Mouse (Mus musculus): ENCODE measurements around the gene Col4a1.
A peak's percentile ranks its signal among the peaks of the same experiment; 100 is the strongest.

The Col4a1 gene

DNA sequence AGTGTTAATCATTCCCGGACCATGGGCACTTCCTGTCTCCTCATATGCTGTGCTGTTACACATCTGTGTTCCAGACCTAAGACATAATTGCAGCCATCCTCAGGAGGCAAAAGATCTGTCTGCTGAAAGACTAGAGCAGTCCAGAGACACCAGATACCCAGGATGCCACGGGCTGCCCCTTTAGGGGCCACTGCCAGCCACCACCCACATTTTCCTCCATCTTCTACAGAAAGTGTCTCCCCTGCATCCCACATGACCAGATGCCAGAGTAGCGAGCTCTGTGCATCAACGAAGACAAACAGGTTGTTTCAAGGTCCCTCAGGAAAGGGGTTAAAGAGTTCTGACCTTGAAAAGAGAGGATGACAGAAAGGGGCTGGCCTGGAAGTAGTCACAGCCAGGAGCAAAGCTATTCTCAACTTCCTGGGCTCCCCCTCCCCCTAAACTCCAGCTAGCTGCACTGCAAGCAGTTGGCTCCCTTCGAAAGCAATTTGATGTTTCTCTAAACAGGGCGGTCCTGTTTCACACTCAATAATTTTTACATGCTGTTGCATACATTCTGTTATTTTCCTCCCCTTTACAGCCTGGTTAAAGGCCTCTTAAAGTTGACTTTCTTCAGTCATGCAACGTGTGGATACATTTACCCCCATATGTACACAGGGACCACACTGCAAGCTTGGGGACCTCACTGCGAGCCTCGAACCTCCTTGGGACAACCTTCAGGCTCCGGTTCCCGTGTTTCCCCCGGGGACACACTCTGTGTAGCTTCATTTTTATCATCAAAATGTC is 13.9 kb downstream of the Col4a1 start:
- DNase-seq, result no peak

DNA sequence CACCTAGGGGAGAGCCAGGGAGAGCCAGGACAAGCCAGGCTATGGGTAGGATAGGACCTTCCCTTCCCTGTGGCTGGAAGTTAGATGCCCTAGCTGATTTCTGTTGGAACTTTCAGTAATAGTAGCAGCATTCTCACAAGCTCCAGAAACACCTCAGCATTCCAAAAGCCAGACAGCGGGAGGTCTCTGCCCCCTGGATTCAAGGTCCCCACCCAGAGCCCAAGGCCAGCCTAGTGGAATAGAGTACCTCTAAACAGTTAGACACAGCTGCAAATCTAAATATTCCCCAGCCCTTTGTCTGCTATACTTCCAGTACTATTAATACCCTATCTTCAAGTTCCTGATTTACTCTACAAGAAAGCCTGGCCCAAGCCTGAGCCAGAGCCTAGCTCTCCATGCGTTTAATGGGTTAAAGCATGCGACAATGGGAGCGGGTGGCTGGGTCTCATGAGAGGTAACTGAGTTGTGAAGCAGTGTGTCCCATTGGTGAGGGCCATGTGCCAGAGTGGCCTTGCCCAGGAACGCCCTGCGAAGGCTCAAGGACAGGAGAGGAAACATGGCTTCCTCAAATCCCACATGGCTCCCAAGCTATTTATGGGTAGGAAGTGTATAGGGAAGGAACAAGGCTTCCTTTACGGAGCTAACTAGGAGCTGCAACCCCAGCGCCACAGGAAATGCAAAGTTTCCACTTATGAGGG is 15.3 kb downstream of the Col4a1 start:
- DNase-seq, result peak; percentile 67 to 83

GRCm38 (mm10) chr8:11296282-11296943 is 16.2 kb downstream of the Col4a1 start:
- DNase-seq, result no peak

- DNase-seq, result no peak
Observed at GRCm38 (mm10) chr8:11292611-11293010, 20.0 kb downstream of the Col4a1 start.

- DNase-seq, result no peak
Observed at GRCm38 (mm10) chr8:11290533-11290932, 22.1 kb downstream of the Col4a1 start.

DNA sequence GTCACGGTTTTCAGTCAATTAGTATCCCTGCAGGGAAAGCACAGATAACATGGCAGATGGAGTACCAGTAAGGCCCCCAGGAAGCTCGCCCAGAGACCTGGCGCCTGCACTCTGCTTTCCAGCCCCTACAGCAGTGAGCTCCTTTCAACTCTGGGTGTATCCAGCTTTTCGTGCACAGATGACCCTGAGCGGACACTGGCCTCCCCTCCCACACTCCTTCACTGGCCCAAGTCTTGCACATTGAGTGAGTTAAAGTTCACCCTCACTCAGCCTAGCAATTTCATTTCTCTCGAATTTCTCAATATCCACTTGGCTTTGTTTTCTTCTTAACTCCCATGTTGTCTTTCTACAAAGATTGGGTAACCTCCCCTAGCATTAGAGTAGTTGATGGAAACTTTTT is 24.3 kb downstream of the Col4a1 start:
- peak in 1 of 2 experiments; percentile 60 for DNase-seq

DNA sequence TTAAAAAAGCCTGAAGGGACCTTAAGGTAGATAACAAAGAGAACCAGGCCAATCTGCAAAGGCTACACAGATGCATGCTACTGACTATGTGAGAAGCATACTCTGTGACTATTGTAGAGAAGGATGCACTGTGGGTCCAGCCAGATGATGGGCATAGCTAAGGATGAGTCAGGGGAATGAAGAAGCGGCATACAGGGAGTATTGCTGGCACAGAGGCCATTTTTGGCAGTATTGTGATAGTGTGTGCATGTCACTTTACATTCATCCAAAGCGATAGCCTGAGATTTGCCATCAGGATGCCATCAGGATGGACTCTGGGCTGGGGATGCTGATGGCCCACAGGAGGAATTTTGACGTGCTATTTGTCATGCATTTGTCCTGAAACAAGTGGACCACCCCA is 25.5 kb downstream of the Col4a1 start:
- no peak for DNase-seq

DNA sequence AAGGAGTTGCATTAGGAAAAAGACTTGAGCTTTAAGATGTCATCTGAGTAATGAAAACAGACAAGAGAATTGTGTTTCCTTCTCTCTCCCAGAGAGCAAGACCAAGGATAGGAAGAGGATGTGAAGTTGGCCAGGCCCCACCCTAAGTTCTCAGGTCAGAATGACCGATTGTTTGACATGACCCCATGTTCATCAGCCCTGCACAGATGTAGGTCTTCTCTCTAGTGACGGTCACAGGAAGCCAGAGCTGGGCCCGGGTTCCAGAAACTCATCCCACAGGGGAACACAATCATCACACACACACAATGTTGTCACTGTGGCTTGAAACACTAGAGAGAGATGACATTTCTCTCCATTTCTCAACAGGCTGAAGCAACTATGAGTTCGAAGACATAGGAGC is 27.2 kb downstream of the Col4a1 start:
- peak in 1 of 2 experiments; percentile 63 for DNase-seq

DNA sequence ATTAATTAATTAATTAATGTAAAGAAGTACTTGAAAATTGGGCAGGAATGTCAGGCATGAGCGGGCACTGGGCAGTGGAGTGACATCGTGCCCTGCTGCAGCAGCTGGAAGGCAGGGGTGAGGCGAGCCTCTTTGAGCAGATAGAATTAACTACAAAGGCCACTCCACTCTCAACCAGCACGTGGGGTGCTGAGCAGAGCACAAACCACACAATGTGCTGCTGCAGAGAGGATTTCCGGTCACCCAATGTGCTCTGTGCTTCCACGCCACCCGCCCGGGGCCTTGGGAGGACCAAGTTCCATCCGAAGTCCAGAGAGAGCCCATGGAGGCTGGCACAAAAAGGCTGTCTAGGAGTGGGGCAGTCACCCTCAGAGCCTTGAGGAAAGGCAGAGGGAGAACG is 29.4 kb downstream of the Col4a1 start:
- DNase-seq, result peak; percentile 65 to 91

DNA sequence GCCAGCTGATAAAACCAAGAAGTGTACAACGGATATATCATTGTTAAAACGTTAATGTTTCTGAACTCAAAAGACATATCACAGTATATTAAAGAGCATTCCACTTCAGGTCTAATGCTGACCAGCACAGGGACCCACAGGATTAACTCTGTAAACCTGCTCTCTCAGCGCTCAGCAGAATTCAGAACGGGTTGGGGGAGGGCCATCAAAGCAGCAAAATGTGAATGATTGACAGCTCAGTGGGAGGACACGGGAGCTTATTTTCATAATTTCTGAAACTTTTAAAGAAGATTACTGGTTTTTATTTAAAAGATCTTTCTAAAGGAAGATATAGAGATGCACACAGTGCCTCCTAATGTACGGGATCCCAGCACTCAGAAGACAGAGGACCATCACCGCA is 29.9 kb downstream of the Col4a1 start:
- DNase-seq, result no peak

- peak; percentile 54 to 73 for DNase-seq
Observed at GRCm38 (mm10) chr8:11282139-11282538, 30.5 kb downstream of the Col4a1 start.

DNA sequence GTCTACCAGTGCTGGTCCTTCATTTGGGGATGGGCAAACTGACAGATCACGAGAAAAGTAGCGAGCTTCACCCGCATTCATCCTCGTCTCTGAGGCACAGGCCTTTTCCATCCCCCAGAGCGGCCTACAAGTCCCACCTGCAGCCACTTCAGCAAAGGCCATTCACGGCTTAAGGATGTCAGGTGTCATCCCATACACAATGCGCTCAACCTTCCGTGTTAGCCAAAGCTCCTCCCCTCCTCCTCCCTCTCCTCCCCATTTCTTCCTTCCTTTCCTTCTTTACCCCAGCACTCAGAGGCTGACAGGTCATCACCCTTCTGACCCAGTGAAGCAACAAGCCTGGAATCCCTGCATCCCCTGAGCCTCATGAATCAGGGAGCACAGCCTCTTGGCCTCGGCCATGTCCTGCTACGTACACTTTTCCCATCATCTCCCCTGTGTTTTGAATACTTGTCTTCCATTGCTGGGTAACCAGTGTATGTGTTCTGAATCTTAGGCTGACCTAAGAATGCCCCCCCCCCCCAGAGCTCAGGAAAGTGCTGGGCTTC is 31.8 kb downstream of the Col4a1 start:
- no peak for DNase-seq

GRCm38 (mm10) chr8:11279296-11279826 is 33.3 kb downstream of the Col4a1 start:
- DNase-seq, result peak; percentile 91 to 95

GRCm38 (mm10) chr8:11278101-11278611 is 34.5 kb downstream of the Col4a1 start:
- DNase-seq, result peak; percentile 61 to 68

DNA sequence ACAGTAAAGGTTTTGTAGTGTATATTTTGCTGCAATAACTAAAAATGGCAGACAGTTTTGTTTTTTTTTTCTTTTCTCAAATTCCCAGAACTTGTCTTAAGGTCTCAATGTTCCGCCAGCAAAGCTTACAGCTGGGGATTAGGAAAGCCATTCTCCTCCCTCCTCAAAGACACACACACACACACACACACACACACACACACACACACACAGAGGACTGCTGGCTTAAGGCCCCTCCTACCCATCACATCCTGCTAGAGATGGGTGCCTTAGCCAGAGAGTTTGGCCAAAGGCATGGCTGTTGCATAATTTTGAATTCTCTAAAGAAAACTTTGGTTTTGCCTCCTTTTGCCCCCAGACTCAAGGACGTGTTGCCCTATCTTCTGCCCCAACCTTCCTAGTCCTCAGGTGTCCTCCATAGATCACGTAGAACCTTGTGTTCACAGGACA is 35.0 kb downstream of the Col4a1 start:
- DNase-seq, result peak; percentile 51 to 73

GRCm38 (mm10) chr8:11276286-11276685 is 36.3 kb downstream of the Col4a1 start:
- DNase-seq, result no peak

GRCm38 (mm10) chr8:11274415-11274814 is 38.2 kb downstream of the Col4a1 start:
- DNase-seq, result no peak

DNA sequence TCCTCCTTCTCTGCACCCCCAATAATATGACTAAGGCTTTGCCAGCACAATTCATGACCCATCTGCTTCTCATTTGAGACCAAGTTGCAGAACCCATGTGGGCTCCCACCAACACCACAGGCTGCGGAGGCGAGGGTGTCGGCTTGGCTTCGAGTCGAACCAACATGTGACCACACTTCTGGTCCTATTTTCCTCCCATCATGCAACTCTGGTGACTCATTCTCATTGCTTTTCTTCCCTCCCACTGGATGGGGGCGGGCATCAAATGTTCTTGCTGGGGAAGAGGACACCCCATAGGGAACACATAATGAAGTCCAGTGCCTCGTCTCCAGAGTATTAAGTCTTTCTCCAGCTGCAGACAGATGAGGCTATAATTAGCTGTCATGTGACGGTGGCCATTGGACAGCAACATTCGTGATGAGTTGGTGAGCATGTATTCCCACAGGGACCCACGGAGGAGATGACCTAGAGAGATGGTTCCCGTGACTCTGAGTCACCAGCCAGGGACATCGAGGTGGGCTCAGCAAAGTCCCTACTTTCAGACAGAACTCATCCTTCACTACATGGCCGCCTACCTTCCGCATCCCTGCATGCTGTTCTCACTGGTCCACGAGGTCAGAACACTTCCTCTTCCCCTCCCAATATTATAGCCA is 39.0 kb downstream of the Col4a1 start:
- DNase-seq, result no peak

- peak in 1 of 2 experiments; percentile 54 for DNase-seq
Observed at GRCm38 (mm10) chr8:11272205-11272604, 40.4 kb downstream of the Col4a1 start.

GRCm38 (mm10) chr8:11270826-11271225 is 41.8 kb downstream of the Col4a1 start:
- DNase-seq, result peak; percentile 79 to 89

DNA sequence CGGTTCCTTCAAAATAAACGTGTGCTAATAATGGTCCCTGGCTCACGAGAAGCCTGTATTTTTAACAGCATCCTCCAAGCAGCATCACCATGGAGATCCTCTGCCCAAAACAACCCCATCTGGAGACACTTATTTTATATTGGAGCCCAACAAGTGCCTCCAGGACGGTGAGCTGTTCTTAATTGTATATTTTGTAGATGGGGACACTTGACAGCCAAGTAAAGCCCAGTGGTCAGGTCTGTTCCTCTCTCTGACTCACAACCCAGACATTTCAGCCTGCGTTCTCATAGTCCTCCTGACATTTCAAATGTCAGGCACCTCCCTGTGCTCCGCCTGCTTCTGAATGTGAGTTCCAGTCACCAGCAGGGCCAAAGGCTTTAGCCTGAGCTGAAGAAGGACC is 43.9 kb downstream of the Col4a1 start:
- no peak for DNase-seq

DNA sequence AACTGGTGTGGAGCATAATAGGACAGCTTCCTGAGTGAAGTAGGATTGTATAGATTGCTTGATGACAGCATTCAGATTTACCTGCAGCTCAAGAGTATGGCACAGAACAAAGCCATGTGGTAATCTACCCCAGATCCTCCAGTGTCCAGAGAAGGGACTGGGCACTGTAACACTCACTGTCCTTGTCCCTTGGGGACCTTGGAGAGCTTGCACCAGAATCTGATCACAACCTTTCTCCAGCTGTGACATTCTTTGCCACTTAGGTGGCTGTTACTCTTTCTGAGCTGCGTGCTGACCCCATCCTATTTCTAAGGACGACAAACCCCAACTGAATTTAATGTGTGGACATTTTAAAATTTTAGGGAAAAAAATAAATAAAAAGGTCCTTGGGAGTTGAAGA is 46.2 kb downstream of the Col4a1 start:
- no peak for DNase-seq

Data from kidney, postnatal 25 days (tissue).